Mouse (Mus musculus) neural tube, embryonic 13.5 days (tissue): ENCODE results near the gene Gtpbp3. TPM values are rescaled to one million over a fixed set of nuclear protein-coding genes. Genes with fewer than 3 reads are reported as not detected.
"Not testable (repeated sequence)": the region's sequence is repeated elsewhere in the genome, so short reads cannot be mapped to it uniquely, and the experiment has no call there.

Experiments
- ATAC-seq: fragments of 200-750 bp; cut with Nextera tagmentation; 2 replicates; pipeline ENCODE4 v1.8.0; 2017; ENCODE audit warnings: low read depth, mild to moderate bottlenecking, moderate TSS enrichment, moderate library complexity
- H3K27ac ChIP-seq: fragments of 300-500 bp; sonication (generic); replicated peaks from 2 replicates; pipeline ENCODE4 v1.5.1; 2015; ENCODE audit warnings: moderate library complexity, mild to moderate bottlenecking, inconsistent platforms
- H3K27me3 ChIP-seq: fragments of 300-500 bp; sonication (generic); 2 replicates; pipeline ENCODE4 v1.6.1; 2015; ENCODE audit warnings: mild to moderate bottlenecking, inconsistent platforms
- H3K36me3 ChIP-seq: fragments of 300-500 bp; sonication (generic); 2 replicates; pipeline ENCODE4 v1.6.1; 2015; ENCODE audit warnings: mild to moderate bottlenecking, inconsistent platforms
- H3K4me1 ChIP-seq: fragments of 300-500 bp; sonication (generic); replicated peaks from 2 replicates; pipeline ENCODE4 v1.6.1; 2015; ENCODE audit warnings: inconsistent platforms
- H3K4me2 ChIP-seq: fragments of 300-500 bp; sonication (generic); 2 replicates; pipeline ENCODE4 v1.6.1; 2015; ENCODE audit warnings: inconsistent platforms, mild to moderate bottlenecking, moderate library complexity
- H3K4me3 ChIP-seq: fragments of 300-500 bp; sonication (generic); 2 replicates; pipeline ENCODE4 v1.5.1; 2015; ENCODE audit warnings: mild to moderate bottlenecking, inconsistent platforms
- H3K9ac ChIP-seq: fragments of 300-500 bp; sonication (generic); 2 replicates; pipeline ENCODE4 v1.6.1; 2015; ENCODE audit warnings: moderate library complexity, mild to moderate bottlenecking, inconsistent platforms
- H3K9me3 ChIP-seq: fragments of 300-500 bp; sonication (generic); 2 replicates; pipeline ENCODE4 v1.6.1; 2016; ENCODE audit warnings: inconsistent platforms
- WGBS: fragments of 180-500 bp; shearing (Covaris S2); methylation state at CpG from one replicate; pipeline ENCODE4 v1.1.7; 2015; 5-methylcytosine and 5-hydroxymethylcytosine counted together
- polyA plus RNA-seq: library from polyadenylated mRNA; unstranded; fragments of >200 nt; fragmentation: Nextera tagmentation; extraction: Ambion mirVana; gene quantifications from 2 replicates; pipeline ENCODE4 v1.2.1, GENCODE M21; 2015

Gtpbp3 gene
- polyA plus RNA-seq, 1 experiment from 2014 or later, result 12.0 TPM

GRCm38 (mm10) chr8:71527162-71527870 is 39.4 kb downstream of the Gtpbp3 start:
- H3K4me3 ChIP-seq, result no peak overlapping the region
- H3K9ac ChIP-seq, result no peak overlapping the region
- no peak for ATAC-seq
- H3K36me3 ChIP-seq, result no peaks in the 10 kb centered on the region
- no peak overlapping the region for H3K4me2 ChIP-seq
- no peaks in the 10 kb centered on the region for H3K9me3 ChIP-seq
- H3K4me1 ChIP-seq, result peaks cover 15% of the 10 kb centered on the region
- H3K27me3 ChIP-seq, result peaks cover 61% of the 10 kb centered on the region
- H3K27ac ChIP-seq, result 0 out of 2 replicates have a peak overlapping the region, but pooled peaks have one; percentile 23
- 54% methylated on average over 3 of the region's 3 CpGs for WGBS

DNA sequence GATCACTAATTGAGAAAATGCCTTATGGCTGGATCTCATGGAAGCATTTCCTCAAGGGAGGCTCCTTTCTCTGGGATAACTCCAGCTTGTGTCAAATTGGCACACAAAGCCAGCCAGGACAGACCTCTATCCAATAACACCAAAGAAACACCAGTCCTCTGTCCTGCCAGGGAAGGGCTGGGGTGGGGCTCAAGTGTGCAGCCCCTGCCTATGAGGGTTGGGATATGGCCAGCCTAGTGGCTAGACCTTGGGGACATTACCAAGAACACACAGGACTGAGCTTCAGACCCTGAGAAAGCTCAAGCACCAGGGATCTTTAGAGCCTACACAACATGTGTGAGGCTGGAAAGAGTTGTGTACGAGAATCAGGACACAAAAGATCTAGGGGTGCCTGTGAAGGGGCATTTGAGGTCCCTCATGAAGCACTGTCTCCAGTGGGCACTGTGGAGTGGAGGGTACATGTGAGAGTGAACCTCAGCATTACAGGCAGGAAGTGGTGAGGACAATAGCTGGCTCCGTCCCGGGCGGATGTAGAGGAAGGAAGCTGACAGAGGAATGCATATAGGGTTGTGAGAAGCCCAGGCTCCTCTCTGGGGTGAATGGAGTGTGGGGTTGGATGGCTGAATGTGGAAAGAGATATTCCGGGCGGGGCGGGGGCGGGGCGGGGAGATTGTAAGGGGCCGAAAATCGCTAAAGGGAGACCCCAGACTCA is 40.6 kb downstream of the Gtpbp3 start:
- peak overlapping the region; percentile 68 for H3K27ac ChIP-seq
- H3K4me2 ChIP-seq, result no peak overlapping the region
- H3K27me3 ChIP-seq, result peaks cover 51% of the 10 kb centered on the region
- no peak overlapping the region for H3K9ac ChIP-seq
- no peaks in the 10 kb centered on the region for H3K36me3 ChIP-seq
- WGBS, result 84% methylated on average over 11 of the region's 11 CpGs
- no peaks in the 10 kb centered on the region for H3K9me3 ChIP-seq
- no peak for ATAC-seq
- no peak overlapping the region for H3K4me3 ChIP-seq
- peaks cover 15% of the 10 kb centered on the region for H3K4me1 ChIP-seq

DNA sequence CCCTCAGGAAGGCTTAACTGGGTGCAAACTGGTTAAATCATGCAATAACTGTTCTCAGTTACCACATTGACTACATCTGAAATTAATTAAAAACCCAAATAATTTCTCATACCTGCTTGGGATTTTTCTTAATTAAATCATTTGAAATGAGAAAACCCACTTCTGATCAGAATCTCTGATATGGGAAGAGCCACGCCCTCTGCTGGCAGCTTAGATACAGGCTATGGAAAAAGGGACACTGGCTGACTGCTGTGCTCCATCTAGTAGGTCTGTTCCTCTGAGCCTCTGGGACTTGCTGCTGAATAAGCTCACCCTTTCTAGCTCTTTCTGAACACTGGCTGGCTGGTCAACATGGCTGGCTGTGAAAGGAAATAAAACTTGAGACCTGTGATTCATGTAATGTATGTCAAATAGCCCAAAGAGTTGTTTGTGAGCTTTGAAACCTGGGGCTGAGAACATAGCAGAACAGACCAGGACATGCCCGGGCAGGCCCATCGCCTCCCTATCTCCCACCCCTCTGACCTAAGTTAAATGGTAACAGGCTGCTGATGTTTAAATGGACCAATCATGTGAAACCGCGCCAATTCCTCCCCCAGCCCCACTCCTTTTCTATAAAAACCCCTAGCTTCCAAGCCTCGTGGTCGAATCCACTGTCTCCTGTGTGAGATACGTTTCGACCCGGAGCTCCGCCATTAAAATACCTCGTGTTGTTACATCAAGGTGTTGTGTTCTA is 43.0 kb downstream of the Gtpbp3 start:
- 62% methylated on average over 6 of the region's 12 CpGs for WGBS

DNA sequence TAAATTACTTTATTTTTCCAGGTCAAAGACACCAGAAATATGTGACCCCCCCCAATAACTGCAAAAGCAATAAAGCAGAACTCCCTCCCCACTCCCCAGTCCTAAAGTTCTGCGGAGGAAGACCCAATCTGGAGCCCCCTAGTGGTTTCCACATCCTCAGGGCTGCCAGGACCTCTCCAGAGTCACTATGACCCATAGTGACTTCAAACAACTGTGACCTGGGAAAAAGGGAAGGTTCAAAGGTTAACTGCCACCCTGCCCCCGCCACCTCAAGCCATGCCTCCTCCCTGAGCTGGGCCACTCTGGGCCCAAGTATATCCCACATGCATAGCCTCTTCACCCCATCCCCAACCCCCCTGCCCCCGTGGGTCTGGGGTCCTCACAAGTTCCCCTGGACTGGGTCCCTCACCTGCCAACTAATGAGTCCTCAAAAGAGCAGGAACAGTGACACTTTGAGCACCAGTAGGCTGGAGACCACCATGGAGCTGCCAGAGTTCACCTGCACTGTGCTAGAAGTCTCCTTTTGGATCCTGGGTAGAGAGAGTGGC is 46.4 kb downstream of the Gtpbp3 start:
- H3K27ac ChIP-seq, result no peak overlapping the region
- whole genome bisulfite sequencing, result 32% methylated on average over 3 of the region's 3 CpGs
- no peak for ATAC-seq
- H3K4me2 ChIP-seq, result no peak overlapping the region
- H3K36me3 ChIP-seq, result no peaks in the 10 kb centered on the region
- H3K4me3 ChIP-seq, result no peak overlapping the region
- H3K9ac ChIP-seq, result no peak overlapping the region
- peaks cover 9% of the 10 kb centered on the region for H3K4me1 ChIP-seq
- H3K27me3 ChIP-seq, result peaks cover 33% of the 10 kb centered on the region
- no peaks in the 10 kb centered on the region for H3K9me3 ChIP-seq

More for the DNA sequence above, 43.0 kb downstream of the Gtpbp3 start:
- H3K4me1 ChIP-seq, H3K4me3 ChIP-seq, H3K36me3 ChIP-seq, ATAC-seq, H3K9ac ChIP-seq, H3K9me3 ChIP-seq, H3K4me2 ChIP-seq, H3K27ac ChIP-seq: not testable (repeated sequence)
- peaks cover 36% of the 10 kb centered on the region for H3K27me3 ChIP-seq

GRCm38 (mm10) chr8:71535663-71536062 is 47.8 kb downstream of the Gtpbp3 start:
- H3K9me3 ChIP-seq, result no peaks in the 10 kb centered on the region
- no peak overlapping the region for H3K9ac ChIP-seq
- peaks cover 37% of the 10 kb centered on the region for H3K27me3 ChIP-seq
- no peak overlapping the region for H3K27ac ChIP-seq
- H3K4me1 ChIP-seq, result peaks cover 9% of the 10 kb centered on the region
- no peak overlapping the region for H3K4me2 ChIP-seq
- H3K36me3 ChIP-seq, result no peaks in the 10 kb centered on the region
- WGBS, result 70% methylated on average over 5 of the region's 5 CpGs
- no peak overlapping the region for H3K4me3 ChIP-seq
- ATAC-seq, result no peak

DNA sequence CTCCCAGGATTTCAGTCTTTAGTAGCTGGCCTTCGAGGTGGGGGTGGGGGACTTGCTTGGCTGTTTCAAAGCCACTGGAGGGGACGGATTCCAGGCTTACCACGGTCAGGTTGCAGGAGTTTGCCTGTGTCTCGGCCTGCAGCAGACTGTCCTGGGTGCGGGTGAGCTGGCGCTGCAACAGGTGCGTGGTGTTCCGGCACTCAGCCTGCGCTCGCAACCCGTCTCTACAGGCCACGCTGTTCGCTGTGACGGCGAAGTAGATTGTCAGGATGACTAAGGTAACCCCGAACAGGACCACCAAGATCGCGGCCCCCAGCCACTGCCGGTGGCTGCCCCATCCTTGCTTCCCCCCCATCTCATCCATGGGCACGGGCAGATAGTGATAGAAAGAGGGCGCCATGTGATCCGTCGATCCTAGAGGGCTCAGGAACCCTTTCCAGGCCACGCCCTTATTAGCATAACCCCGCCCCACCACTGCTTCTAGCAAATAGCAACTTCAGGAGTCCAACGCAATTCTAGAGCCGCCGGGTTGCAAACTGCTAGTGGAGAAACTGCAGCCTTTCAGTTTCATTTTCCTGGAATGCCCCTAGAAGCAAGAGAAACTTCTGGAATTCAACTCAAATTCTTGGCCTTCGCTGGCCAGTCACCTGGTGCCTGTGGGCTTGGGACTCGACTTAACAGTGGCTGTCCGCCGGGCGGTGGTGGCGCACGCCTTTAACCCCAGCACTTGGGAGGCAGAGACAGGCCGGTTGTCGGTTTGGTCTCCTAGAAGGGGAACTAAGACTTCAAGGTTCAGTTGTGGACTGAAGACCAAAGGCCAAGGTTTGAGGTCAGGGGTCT is 49.3 kb downstream of the Gtpbp3 start, which contains the start of gene Bst2:
Bst2 (minus strand) TSS at position 429 of the 840 bp plus-strand sequence.
- WGBS, result 3% methylated on average over 37 of the region's 37 CpGs
- Histone ChIP-seq H3K27me3 (peaks cover 37% of the 10 kb centered on the region), H3K36me3 (no peaks in the 10 kb centered on the region), H3K9ac (peak within 1 kb of the TSS; percentile 47; the same call in 1 of the 2 replicates), H3K4me2 (peak within 1 kb of the TSS; percentile 53), H3K27ac (no peak within 1 kb of the TSS), H3K4me1 (peaks cover 9% of the 10 kb centered on the region), H3K9me3 (no peaks in the 10 kb centered on the region), H3K4me3 (peak within 1 kb of the TSS; percentile 33)
- ATAC-seq, result no peak

- under 1% methylated on average over 54 of the region's 55 CpGs for WGBS
- ATAC-seq, result peak; percentile 96
- H3K9ac ChIP-seq, result peak within 1 kb of the TSS; percentile 86
- peaks cover 10% of the 10 kb centered on the region for H3K27me3 ChIP-seq
- peak within 1 kb of the TSS; percentile 80 for H3K4me3 ChIP-seq
- H3K27ac ChIP-seq, result peak within 1 kb of the TSS; percentile 43; the same call in 1 of the 2 replicates
- peak within 1 kb of the TSS; percentile 90 for H3K4me2 ChIP-seq
- no peaks in the 10 kb centered on the region for H3K9me3 ChIP-seq
- H3K36me3 ChIP-seq, result peaks cover 26% of the 10 kb centered on the region
- peaks cover 11% of the 10 kb centered on the region for H3K4me1 ChIP-seq
These were observed 54.9 kb downstream of the Gtpbp3 start, which contains the start of gene Mvb12a for GRCm38 (mm10) chr8:71542632-71543343. Mvb12a (plus strand) TSS chr8:71542922.

DNA sequence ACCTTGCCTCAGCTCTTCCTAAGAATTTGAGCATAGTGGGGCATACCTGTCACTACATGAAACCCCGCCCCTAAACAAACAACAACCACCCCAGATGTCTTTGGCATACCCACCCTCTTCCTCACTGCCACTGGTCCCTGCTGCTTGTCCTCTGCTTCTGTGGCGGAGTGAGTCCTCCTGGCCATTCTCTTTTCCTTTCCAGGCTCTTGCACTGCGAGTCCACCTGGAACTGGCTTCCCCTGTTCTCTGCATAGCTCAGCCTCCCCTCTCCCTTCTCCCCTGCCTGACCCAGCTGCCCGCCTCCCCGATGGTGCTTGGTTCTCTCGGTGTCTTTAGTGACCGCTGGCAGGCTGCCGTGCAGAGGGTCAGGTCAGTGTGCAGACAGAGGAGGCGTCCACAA is 55.9 kb downstream of the Gtpbp3 start:
- 87% methylated on average over 9 of the region's 9 CpGs for WGBS
- peak overlapping the region; percentile 80 for H3K4me3 ChIP-seq

GRCm38 (mm10) chr8:71545053-71545452 is 57.1 kb downstream of the Gtpbp3 start:
- no peaks in the 10 kb centered on the region for H3K9me3 ChIP-seq
- peaks cover 36% of the 10 kb centered on the region for H3K36me3 ChIP-seq
- H3K4me3 ChIP-seq, result no peak overlapping the region
- WGBS, result 91% methylated on average over 11 of the region's 11 CpGs
- H3K27me3 ChIP-seq, result 0 out of 2 replicates have a peak, but pooled peaks cover under 1% of the 10 kb centered on the region
- no peak overlapping the region for H3K9ac ChIP-seq
- H3K4me1 ChIP-seq, result peaks cover 11% of the 10 kb centered on the region
- no peak overlapping the region for H3K27ac ChIP-seq
- ATAC-seq, result no peak
- no peak overlapping the region for H3K4me2 ChIP-seq

More for the DNA sequence above, 55.9 kb downstream of the Gtpbp3 start:
- no peak for ATAC-seq
- peaks cover 34% of the 10 kb centered on the region for H3K36me3 ChIP-seq
- H3K27ac ChIP-seq, result no peak overlapping the region
- H3K4me2 ChIP-seq, result peak overlapping the region; percentile 90
- peak overlapping the region; percentile 86 for H3K9ac ChIP-seq
- no peaks in the 10 kb centered on the region for H3K9me3 ChIP-seq
- peaks cover 11% of the 10 kb centered on the region for H3K4me1 ChIP-seq
- peaks cover 4% of the 10 kb centered on the region; the same call in 1 of the 2 replicates for H3K27me3 ChIP-seq

DNA sequence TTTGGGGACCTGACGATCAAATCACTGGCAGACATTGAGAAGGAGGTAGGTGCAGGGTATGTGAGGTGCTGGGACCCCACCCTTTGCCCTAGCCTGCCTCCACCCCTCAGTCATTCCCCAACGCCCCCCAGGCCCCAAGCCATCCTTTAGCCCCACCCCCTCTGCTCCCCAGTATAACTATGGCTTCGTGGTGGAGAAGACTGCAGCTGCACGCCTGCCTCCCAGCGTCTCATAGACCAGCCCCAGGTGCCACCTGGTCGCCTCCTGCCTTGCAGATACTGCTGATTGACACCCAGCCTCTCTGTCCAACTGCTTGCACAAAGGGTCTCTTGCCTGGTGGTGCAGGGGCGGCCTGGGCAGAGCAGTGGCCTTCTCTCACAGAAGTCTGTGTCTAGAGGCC is 59.7 kb downstream of the Gtpbp3 start:
- Histone ChIP-seq H3K4me1 (peaks cover 11% of the 10 kb centered on the region), H3K9ac (no peak overlapping the region), H3K4me3 (no peak overlapping the region), H3K27ac (no peak overlapping the region), H3K36me3 (peaks cover 36% of the 10 kb centered on the region), H3K4me2 (no peak overlapping the region), H3K9me3 (no peaks in the 10 kb centered on the region), H3K27me3 (no peaks in the 10 kb centered on the region)
- ATAC-seq, result no peak
- WGBS, result 89% methylated on average over 7 of the region's 7 CpGs
